Mouse (Mus musculus) layer of hippocampus, adult 9-10 months (tissue): ENCODE measurements around the gene Tmem268.

Source experiments
- DNase-seq: peaks from one replicate; pipeline ENCODE4 v3.0.0; 2022; ENCODE audit warnings: low spot score

Gene Tmem268

DNA sequence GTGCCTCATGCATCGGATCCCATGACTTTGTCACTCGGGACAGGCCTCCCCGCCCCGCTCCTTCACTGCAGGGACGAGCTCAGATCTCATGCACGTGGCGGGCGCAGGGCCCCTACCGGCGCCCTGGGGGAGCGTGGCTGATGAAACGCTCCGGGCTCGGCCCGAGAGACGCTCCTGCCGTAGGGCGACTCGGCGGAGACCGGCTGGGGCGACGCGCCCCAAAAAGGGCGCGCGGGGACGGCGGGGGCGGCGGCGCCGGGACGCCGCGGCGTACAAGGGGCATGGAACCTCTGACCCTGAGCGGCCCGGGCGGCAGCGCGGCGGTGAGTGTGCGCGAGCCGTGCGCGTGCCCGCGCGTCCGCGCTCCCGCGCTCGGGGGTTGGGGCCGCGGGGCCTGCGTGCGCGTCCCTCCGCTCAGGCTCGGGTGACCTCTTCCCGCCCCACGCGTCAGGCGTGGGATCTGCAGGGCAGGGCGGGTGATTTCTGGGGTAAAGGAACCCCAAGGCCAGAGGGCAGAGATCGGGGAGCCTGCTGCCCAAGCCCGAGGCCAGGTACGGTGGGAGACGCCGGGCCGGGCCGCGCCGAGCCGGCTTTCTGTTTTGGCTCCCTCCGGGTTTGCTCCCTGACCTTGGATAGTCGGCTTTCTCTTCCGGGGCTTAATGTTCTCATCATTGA, at the start of gene Tmem268:
Gene Tmem268, plus strand, starts transcription at position 375 of the 675 bp plus-strand sequence.
- DNase-seq = no peak

DNA sequence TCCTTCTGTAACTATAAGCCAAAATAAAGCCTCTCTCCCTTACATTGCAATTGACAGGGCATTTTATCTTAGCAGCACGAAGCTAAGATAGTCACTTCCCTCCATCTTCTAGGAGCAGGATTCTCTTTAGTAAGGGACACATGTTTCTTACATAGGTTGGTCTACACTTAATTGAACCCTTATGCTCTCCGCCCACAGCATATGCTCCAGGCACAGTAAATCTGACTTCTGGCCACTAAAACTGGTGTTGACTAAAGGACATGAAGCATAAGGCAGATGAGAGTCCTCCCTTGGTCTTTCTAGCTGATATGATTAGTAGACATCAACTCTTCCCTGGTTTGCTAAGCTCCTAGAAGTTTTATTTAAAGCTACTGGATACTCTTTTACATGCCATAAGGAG, 45.7 kb upstream of the Tmem268 start:
- DNase-seq = no peak

DNA sequence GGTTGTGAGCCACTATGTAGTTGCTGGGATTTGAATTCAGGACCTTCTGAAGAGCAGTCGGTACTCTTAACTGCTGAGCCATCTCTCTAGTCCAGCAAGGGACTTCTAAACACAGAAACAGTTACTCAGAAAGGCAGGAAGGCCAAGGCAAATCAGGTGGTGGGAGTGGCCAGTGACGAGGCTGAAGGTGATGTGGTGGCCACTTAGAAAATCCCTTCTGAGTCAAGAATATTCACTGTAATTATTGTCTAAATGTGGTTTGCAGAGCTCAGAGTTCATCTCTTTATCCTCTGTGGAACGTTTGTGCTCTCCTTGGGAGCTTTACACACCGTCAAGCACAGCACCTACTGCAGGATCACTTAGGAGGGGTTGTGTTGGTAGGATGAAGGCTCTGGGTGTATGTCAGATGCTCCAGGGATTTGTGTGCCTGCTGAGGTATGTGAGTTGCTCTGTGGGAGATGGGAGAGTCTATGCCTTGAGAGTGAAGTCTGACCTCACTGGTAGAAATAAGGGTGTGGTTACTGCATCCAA, 44.1 kb upstream of the Tmem268 start:
- DNase-seq = no peak

DNA sequence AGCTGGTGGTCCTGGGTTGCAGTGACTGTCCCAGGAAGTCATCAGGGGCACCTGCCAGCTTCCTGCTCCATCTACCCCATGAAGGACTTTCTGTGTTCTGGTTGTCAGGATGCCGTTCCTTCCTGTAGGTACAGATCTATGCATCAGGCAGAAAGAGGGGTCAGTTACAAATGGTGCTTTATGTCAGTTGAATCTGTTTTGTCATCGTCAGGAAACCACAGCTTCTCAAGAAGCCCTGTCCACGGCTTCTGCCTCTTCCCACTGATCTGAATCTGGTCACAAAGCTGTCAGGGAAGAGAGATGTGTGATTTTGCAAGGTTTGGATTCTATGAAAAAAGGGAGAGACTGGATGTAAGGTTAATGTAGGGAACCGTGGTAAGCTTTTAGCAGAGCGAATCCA, 43.6 kb upstream of the Tmem268 start:
- DNase-seq = no peak

DNA sequence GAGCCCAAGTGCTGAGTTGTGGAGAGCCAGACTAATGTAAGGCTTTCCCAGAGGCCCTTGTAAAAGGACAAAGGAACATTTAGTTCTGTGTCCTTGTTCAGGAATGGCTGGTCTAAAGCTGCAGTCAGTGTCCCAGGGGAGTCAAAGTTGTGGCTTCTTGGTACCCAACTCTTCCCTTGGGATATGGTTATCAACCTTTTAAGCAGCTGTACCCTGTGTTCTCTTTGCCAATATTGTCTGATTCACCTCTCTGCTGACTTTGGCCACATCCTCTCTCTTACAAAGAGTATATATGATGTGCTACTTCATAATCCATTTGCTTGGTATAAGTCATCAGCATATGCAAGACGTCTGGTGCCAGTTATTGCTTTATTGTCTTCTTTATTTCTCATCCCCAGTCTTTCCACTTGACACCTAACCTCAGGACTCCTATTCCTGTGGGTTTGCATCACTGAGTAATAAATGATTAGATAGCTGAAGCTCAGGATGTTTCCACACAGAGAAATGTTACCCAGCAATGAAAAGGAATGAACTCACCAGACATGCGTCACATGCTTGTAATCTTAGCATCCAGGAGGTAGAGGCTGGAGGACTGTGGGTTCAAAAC, 36.7 kb upstream of the Tmem268 start:
- DNase-seq = no peak

DNA sequence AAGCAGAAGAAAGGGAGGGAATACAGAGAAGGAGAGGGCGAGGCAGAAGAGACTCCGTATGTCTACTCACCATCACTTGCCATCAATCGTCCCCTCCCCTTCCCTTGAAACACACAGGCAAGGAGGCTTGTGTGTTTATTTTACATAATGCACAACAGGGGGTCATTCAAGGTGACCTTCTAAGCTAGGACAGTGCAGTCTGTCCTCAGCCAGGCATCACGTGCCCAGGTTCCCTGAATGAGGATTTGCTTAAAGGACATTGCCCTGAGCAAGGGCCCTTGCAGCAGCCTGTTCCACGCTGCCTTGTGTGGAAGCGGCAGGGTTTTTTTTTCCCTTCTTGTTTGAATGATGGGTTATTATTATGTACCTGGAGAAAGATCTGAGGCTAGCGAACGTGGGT, 33.1 kb upstream of the Tmem268 start:
- DNase-seq = no peak

DNA sequence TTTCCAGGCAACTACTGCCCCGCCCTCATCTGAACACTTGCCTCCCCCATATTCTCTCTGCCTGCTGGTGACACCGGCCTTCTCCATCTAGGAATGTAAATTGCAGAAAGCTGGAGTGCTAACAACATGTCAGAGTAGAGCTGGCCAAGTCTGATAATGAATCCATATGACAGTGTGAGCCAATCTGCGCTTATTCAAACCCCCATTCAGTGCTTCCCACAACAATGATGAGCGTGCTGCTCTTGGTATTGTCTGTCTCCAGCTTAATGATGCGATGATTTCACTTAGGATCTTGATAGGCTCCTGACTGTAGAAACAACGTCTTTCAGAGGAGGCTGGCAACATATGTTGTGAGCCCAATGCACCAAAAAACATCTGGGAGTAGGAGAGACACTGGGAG, 29.6 kb upstream of the Tmem268 start:
- DNase-seq = peak; percentile 65

DNA sequence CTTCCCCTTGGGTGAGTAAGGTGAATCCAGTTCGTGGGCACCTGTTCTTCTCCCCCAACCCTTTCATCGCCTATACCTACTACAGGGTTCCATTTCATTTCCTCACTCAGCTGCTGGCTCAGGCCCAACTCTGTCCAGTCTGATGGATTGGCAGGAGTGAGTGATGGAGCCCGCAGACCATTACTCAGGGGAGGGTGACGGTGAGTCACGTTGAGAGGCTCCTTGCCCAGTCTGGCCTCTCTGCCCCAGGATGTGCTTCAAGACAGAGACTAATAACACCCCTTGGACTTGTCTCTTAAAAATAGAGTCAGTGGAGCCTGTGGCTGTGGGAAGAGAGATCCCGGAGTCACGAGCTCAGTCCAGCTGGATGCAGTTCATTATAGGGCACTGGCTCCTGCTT, 28.2 kb upstream of the Tmem268 start:
- DNase-seq = no peak

DNA sequence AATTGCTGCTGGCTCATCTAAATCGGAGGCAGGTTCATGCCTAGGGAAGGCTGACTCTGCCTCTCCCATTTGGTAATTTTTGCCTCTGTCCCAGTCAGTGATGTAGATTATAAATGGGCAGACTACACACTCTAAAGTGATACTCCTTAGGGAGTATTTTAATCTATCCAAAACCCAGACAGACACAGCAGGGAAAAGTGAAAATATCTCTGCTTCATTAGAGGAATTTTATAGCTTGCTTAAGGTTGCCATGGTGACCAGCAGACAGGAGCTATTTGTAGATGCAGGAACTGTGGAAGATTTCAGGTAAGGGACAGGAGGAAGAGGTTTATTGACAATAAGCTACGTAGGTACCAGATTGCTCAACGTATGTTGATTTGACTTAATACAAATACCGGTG, 21.0 kb upstream of the Tmem268 start:
- DNase-seq = no peak

DNA sequence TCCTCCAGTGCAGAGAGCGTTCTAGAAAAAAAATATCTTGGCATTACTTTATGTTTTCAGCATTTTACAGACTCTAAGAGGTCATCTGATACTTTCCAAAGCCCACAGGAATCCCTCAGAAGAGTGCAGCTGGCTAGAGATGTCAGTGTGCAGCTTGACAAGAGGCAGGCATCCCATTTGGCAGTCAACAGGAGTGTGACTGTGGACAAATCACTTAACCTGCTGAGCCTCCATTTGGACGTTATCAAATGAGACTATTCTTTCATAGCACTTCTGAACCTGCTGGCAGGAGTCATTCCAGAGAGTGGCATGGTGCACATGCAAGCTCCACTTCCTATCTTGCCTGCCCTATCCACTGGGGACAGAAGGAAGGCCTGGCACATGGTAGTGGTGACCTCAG, 16.4 kb upstream of the Tmem268 start:
- no peak for DNase-seq

DNA sequence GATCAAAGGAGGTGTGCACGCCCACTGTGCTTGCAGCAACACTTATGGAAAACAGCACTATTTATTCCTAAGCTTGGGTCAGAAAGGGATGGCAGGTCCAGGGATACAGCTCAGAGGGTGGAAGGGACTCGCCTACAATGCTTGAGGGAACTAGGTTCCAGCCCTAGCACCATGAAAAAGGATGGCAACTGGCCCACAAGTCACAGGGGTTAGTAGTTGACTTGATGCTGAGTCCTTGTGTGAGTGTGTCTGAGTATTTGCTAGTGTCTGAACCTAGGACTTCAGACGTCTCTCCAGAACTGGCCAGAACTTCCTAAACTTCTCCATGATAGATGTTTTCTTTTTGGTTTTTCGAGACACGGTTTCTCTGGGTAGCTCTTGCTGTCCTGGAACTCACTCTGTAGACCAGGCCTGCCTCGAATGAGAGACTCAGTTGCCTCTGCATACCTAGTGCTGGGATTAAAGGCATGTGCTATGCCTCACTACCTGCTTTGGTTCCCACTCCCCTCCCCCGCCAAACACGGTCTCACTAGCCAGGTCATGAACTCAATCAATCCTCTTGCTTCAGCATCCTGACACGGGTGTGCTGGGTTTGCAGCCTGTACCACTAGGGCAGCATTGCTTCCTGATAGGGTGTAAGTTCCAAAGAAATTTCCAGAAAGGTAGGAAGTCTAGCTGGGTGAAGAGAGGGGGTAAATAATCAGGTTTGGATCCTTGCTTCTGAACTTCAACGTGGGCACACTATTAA, 14.7 kb upstream of the Tmem268 start:
- DNase-seq = no peak

DNA sequence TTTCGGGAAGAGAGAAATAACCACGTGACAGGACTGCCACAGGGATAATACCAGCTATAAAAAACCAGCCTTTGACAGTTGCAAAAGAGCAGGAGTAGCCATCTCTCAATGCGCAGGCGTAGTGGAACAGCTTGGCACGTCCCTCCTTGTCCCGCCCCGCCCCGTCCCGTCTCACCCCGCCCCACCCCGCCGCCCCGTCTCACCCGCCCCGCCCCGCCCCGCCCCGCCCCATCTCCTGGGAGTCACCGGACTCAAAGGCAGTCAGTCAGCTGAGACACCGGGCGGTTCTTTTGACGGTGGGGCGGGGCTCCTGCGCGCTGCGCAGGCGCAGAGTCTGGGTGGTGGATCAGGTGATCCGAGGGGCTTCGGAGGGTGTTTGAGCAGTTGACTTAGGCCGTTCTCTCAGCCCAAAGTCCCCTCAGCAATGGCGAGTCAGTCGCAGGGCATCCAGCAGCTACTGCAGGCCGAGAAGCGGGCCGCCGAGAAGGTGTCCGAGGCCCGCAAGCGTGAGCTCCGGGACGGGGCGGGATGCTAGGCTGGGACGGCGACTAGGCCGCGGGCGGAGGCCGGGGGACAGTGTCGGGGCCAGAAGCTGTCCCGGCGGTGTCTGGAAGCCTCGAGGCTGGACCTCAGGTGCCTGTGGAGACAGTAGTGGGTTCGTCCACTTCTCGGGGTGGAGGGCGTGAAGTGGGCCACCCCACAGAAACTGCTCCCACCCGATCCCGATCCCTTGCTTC, 13.9 kb upstream of the Tmem268 start, which contains the start of gene Atp6v1g1:
Gene Atp6v1g1, plus strand, starts transcription at position 279 of the 737 bp plus-strand sequence.
- no peak for DNase-seq

DNA sequence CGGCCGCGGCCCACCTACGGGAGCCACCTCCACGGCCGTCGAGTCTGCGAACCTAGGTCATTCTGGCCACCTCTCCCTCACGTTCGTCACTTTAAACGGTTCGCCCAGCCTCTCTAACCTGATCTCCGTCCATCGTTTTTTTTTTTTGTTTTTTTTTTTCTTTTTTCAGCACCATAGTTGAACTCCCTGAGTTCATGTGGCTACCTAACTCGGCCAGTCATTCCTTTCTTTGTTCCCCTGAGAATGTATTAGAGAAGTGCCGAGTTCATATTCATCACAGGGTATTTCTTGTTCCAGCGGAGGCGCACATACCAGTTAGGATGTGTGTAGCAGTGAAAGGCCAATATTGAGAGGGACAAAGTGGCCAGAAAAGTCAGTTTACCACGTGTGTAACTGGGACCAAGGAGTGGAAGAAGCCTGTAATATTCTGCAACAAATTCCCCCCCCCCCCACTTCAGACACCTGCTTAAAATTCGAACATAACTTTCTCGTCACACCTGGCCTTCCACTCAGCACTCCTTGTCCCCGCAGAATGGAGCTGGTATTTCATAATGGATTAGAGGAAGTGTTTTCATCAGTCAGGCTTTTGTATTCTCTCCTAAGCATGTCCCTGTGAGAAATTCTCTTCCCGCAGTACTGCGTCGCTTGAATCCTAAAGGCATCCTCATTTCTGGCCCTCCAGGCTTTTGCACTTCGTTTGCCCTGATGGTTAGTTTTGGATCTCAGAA, 13.2 kb upstream of the Tmem268 start:
- no peak for DNase-seq

DNA sequence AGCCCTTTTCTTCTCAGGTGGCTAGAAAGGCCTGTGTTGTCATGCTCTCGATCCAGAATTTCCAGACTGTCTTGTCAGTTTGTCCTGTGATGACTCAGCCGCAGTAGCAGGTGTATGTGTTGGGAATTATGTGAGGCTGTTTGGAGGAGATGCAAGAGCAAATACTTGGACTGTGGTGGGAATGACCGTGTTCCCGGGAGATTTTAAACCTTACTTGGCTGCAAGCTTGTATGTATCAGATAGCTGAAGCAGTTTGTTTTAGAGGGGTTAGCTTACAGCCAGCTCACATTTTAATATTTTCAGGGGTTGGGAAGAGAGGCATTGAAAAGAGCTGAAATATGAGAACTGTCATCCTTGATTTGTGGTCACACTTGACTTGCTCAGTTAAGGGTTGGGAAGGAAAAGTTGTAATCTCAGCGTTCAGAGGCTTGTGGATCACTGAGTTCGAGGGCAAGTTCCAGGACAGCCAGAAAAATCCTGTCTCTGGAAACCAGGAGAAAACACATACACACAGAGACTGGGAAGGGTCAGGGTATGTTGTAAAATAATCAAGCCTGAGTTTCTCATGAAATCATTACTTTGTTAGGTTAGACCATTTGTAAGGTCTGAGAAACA, 12.0 kb upstream of the Tmem268 start:
- no peak for DNase-seq

DNA sequence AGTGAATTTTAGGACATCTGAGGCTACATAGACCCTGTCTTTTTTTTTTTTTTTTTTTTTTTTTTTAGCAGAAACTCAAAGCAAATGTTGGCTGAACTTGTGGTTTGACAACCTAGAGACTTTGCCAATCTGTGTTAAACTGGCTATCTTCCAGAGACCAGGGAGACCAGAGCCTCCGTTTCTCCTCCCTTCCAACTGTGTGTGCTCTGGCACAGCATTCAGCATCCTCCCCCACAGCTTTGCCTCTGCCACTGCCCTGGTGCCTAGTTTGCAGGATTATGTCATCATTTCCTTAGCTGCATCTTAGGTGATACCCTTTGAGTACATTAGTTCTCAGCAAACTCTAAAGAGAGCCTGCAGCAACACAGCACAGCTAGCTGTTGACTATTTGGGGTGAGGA, 10.8 kb upstream of the Tmem268 start:
- DNase-seq = no peak

DNA sequence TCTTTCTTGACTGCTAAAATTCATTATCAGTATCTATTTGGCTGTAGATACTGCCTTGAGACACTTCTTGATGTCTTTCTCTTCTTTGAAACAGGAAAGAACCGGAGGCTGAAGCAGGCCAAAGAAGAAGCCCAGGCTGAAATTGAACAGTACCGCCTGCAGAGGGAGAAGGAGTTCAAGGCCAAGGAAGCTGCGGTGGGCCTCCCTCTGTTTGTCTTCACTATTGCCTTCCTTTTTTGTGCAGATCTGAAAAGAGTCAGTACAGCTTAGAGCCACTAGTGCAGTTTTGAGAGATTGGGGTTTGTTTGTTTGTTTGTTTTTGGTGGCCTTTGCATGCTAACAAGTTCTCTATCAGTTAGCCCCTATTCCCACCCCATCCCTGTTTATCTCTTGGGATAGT, 10.1 kb upstream of the Tmem268 start:
- no peak for DNase-seq

DNA sequence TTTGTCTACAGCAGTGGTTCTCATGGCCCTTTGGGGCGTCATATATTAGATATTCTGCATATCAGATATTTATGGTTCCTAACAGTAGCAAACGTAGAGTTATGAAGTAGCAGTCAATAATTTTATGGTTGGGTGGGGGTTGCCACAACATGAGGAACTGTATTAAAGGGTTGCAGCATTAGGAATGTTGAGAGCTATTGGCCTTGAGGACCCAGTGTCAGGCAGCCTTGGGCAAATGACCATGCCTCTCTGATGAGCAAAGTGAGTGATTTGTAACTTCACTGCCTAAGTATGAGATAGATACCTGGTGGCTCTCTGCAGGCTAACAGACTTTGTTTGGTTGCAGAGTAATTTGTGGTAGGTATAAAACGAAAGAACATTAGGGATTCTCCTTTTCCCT, 7.7 kb upstream of the Tmem268 start:
- DNase-seq = no peak

DNA sequence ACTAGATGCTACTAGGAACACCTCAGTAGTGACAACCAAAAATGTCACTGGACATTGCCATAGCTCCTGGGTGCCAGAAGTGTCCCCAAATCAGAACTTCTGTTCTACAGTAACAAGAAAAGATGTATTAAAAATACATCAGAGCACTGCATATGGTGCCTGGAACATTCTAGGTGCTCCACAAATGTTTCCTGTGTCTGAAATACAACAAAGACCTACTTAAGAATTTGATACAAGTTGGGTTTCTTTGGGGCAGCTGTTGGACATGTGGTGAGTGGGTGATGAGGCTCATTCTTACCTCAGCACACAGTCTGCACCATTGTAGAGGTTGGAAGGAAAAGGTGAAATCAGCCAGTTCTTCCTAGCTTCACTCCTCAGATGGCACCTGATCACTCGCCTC, 5.7 kb upstream of the Tmem268 start:
- DNase-seq = no peak

DNA sequence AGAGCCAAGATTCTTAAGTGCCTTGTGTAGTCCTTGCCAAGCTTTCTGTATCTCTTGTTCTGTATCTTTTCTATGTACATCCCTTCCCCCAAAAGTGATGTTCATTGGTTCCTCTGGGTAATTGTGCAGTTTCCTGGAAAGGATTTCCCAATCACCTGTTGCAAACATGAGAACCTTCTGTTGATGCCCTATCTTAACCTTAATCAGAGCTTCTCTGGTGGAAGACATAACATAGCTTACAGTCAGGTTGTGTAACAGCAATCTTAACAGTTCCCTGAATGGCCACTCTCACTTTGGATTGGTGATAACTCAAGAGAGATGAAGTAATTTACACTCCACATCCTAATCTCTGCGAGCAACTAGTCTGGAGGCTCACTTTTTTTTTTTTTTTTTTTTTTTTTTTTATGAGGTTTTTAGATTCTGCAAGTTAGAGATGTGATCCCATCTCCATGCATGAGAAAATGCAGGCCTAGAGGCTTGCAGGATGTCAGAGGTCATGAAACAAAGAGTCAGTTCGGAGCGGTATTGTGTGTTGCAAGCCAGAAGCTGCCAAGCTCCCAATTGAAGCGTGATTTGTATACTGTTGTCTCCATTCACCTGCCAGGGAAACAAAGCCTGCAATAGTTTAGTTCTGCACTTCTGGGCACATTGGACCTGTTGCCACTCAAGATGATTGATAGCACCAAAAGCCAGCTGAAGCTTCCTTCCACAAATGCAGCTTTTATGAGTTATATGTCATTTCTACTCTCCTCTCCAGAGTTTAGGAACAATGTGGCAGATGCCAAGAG, 4.6 kb upstream of the Tmem268 start:
- DNase-seq = no peak

DNA sequence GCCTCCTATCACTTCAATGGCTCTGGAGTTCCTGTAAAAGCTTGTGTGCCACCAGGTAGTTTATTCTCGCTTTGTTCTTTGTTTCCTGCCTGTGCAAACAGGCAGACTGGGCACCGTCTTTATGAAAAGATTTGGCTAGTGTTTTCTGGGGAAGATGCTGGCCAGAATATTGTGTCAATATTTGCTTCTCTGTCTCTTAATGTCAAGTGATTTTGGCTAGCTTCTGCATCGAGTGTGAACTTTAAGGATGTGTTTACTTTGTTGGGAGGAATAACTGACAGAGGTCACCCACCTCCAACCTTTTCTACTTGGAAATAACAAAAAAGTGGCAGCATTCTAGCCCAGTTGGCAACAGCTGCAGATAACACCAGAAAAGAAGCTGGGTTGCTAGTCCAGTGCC, 4.0 kb upstream of the Tmem268 start:
- no peak for DNase-seq
